9 mouse cellular contexts compared by ENCODE assay signal in genomic region chr16:50009542-50009941, GRCm38 (mm10).
DNase-seq lines count a peak whose midpoint lies in the region; ATAC-seq lines count a peak whose summit lies in the region.
"Had no signal": no experiment of that assay in that cellular context is flagged by ENCODE, and none has a peak within 500 bp of the region (broad histone marks: within the 10 kb centered on the region; RNA-seq: fewer than 3 reads in every experiment).

No protein-coding gene starts in this region.

- no peaks in the 10 kb centered on the region for H3K27me3 ChIP-seq in midbrain, embryonic 14.5 days (ENCODE audit: control insufficient read depth, insufficient read depth, low read length)
- H3K27me3 ChIP-seq in midbrain, embryonic 10.5 days (ENCODE audit: low read depth, poor library complexity, severe bottlenecking), result no peaks in the 10 kb centered on the region
- H3K27me3 ChIP-seq: lung, embryonic 15.5 days had no signal

- 54% methylated on average over 6 of the region's 6 CpGs for WGBS in midbrain, embryonic 14.5 days
- 76% methylated on average over 6 of the region's 6 CpGs for WGBS in midbrain, embryonic 10.5 days

- DNase-seq in midbrain, embryonic 14.5 days, result peak; percentile 50
- no peak for DNase-seq in midbrain, embryonic 10.5 days (ENCODE audit: low spot score)
- peak; percentile 47 for DNase-seq in heart, postnatal 4 days
- peak; percentile 51 to 54 for DNase-seq in left cerebral cortex, postnatal 36 days (ENCODE audit: low spot score in 2 of 2)
- DNase-seq in T-cell, adult 2 months (ENCODE audit: low spot score), result no peak
- DNase-seq in thymus, adult 18-20 months, result no peak
- no peak for DNase-seq in thymus, postnatal 0 days (ENCODE audit: low spot score)

- no peak overlapping the region for H3K4me2 ChIP-seq in midbrain, embryonic 14.5 days (ENCODE audit: low read length)
- H3K4me2 ChIP-seq: lung, embryonic 15.5 days had no signal

- no peak for ATAC-seq in midbrain, embryonic 14.5 days (ENCODE audit: low FRiP score, low TSS enrichment)
- peak; percentile 41; the same call in 1 of the 2 replicates for ATAC-seq in cerebellum, adult (ENCODE audit: insufficient number of reproducible peaks, low FRiP score, low TSS enrichment)

- no peaks in the 10 kb centered on the region for H3K9me3 ChIP-seq in midbrain, embryonic 14.5 days (ENCODE audit: control insufficient read depth, low read length)
- H3K9me3 ChIP-seq in midbrain, embryonic 10.5 days (replicated peaks), result no peaks in the 10 kb centered on the region
- H3K9me3 ChIP-seq: lung, embryonic 15.5 days had no signal

- peaks cover 2% of the 10 kb centered on the region; the same call in 1 of the 2 replicates for H3K4me1 ChIP-seq in midbrain, embryonic 14.5 days (ENCODE audit: control insufficient read depth, insufficient read depth, low read length)
- H3K4me1 ChIP-seq in midbrain, embryonic 10.5 days, result no peaks in the 10 kb centered on the region

- intact Hi-C loops in left cerebral cortex, postnatal 36 days (cut with DNase I), result no loop called here

- H3K4me3 ChIP-seq in midbrain, embryonic 14.5 days (replicated peaks; ENCODE audit: low read depth, low read length), result no peak overlapping the region
- no peak overlapping the region for H3K4me3 ChIP-seq in midbrain, embryonic 10.5 days
- H3K4me3 ChIP-seq: lung, embryonic 15.5 days had no signal

- no peaks in the 10 kb centered on the region for H3K36me3 ChIP-seq in midbrain, embryonic 14.5 days (ENCODE audit: control insufficient read depth, insufficient read depth, low read length)
- no peaks in the 10 kb centered on the region for H3K36me3 ChIP-seq in midbrain, embryonic 10.5 days
- H3K36me3 ChIP-seq: lung, embryonic 15.5 days had no signal

- no peak overlapping the region for H3K9ac ChIP-seq in midbrain, embryonic 14.5 days (replicated peaks; ENCODE audit: low read length)
- H3K9ac ChIP-seq: lung, embryonic 15.5 days had no signal

- H3K27ac ChIP-seq in midbrain, embryonic 14.5 days (replicated peaks; ENCODE audit: low read depth, low read length), result no peak overlapping the region
- H3K27ac ChIP-seq in midbrain, embryonic 10.5 days (replicated peaks), result no peak overlapping the region

Comparison
In these comparisons a context has a peak if more than half of its experiments do, and no peak if none do; other contexts are left out.
1. DNase-seq: peak in midbrain, embryonic 14.5 days (single experiment), heart, postnatal 4 days (single experiment) and left cerebral cortex, postnatal 36 days (2 of 2); none in midbrain, embryonic 10.5 days (single experiment), T-cell, adult 2 months (single experiment), thymus, adult 18-20 months (0 of 2) and thymus, postnatal 0 days (single experiment).